Mouse (Mus musculus) cerebellum, postnatal 36 days (tissue): ENCODE measurements around the gene Car7.

Experiments
- DNase-seq, 2 experiments: peaks; one replicate each; pipeline ENCODE4 v3.0.0; 2021 to 2022; ENCODE audit warnings: mixed read lengths in 2 of 2

Gene Car7

GRCm38 (mm10) chr8:104533971-104534778 is at the start of gene Car7, which contains the start of gene Nae1:
Gene Car7, plus strand, starts transcription at chr8:104534689.
Gene Nae1, minus strand, starts transcription at chr8:104534637.
- DNase-seq = peak; percentile 95

DNA sequence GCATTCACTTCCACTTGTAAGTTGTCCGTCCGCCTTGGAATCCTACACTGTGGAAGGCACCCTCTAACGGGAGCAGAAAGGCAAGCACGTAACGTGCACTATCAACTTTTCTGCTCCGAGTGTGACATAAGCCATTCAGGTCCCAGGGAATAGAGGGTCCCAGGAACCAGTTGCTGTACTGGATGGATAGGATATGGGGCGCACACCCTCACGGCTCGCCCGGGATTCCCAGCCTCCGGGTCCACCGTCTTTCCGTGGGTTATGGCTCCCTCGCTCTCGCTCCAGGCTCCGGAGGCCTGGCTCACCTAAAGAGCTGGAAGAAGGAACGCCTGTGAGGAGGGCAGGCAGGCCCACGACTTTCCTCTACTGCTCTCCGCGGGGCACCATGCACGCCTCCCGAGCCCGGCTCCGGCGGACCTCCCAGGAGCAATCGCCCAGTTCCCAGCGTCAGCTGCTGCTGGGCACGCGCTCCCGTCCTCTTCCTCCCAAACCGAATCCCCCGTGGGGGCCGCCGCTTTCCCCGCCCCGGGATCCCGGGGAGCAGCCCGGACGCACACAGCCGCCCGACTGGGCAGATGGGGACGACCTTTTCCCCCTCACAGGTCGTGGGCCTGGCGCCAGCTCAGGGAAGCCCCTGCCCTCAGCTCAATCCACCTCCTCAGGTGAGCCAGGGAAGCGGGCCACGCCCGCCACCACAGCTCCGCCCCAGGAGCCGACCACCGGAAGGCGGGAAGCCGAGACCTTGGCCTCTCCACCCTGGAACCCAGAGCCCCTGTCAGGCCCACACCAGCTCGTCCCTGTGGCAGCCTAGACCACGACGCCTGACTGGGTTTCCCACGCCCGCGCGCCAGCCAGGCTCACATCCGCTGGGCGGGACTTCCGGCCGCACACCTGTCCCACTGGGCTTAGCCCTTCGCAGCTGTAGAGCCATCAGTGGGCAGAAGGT is 25.2 kb upstream of the Car7 start, which contains the start of gene Terb1:
TSS of gene Terb1 (minus strand) at position 850 of the 946 bp plus-strand sequence.
- peak; percentile 44 to 51 for DNase-seq

DNA sequence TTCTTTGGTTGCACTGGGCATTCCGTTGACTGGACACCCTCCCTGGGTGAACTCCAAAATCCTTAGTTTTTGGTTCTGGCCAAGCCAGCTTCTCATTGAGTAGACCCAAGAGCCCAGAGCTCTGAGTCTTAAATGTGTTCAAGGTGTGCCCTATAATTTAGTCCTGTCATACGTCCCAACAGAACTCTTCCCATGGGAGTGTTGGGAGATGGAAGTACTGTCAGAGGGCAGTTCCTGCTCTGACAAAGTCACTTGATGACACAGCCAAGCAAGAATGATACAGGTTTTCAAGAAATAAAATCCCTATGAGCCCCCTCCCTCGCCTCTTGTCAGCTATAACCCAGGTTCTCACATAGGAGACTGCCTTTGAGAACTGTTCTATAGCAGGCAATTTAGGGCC is 24.4 kb upstream of the Car7 start:
- DNase-seq = no peak

DNA sequence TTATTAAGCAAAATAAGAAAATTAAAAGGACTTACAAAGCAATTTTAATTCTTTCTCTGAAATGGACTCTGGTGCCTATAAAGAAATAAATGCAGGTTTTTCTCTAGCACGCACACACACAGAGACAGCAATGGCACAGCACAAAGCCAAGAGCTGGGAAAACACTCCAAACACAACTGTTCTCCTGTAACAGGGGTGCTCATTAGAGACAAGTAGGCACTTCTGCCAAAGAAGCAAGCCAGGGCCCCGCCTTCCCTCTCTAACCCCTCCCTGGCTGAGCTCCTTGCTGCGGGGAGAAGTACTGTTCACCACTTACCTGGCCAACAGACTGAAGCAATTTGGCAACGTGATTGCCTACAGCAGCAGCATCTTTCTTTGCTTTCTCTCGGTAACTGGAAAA is 16.6 kb upstream of the Car7 start:
- DNase-seq = peak in 1 of 2 experiments; percentile 19

DNA sequence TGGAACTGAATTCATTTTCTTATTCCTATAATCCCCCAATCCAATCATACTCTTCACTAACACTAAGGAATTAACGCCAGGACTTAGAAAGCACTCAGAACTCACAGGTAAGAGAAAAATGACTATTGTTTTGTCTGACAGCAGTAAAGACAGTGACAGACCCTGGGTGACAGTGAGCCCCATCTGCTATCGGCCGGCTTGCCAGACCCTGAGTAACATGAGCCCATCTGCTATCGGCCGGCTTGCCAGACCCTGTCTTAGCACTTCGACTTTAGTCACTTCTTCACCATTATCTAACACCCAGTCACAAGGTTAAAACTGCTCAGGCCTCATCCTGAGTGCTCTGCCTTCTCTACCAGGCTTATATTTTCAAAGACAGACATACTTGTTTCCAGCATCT is 4.8 kb upstream of the Car7 start:
- peak; percentile 81 to 85 for DNase-seq

DNA sequence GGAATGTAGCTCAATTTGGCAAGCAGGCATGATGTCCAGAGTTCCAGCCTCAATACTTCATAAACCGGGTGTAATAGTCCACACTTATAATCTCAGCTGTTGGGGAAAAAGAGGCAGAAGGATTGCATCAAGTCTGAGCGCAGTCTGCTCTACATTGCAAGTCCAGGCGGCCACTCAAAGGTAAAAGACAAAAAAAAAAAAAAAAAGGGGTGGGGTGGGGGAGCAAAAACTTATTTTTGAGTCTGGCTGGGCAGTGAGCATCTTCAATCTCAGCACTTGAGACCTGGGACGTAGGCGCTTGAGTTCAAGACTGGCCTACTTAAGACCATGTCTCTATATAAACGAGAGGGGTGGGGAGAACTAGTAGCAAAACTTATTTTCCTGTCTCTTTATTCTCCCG is 938 bp upstream of the Car7 start:
- DNase-seq = no peak

DNA sequence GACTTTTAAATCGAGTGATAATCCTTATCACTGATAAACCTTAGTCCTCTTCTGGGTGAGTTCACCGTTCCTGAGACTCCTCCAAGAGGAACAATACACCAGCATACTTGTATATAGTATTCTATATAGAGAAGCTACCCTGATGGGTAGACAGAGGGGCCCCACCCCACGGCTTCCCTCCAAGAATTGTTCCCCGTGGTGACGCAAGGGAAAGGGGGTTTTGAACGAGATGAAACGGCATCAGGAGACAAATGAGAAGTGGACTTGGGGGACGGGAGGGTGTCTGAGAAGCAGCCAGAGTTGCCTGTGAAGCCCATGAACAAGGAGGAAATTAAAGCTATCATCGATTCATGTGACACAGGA is 271 bp downstream of the Car7 start:
- DNase-seq = peak in 1 of 2 experiments; percentile 35

DNA sequence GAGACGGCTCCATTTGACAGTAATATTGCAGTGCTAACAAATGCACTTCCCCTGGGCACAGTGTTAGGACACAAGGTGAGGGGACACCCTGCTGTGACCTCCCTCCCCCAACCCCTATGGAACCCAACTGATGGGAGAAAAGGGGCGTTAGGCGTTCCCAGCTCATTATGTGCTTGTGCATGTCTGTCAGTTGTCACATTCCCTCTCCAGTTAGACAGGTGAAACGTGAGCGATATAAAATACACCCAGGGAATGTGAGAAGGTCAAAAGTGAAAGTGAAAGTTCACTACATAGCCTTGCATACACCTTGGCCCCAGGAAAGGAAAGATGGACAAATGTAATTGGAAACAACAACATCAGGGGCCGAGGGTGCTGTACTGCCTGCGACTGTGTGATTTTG is 889 bp downstream of the Car7 start:
- no peak for DNase-seq

DNA sequence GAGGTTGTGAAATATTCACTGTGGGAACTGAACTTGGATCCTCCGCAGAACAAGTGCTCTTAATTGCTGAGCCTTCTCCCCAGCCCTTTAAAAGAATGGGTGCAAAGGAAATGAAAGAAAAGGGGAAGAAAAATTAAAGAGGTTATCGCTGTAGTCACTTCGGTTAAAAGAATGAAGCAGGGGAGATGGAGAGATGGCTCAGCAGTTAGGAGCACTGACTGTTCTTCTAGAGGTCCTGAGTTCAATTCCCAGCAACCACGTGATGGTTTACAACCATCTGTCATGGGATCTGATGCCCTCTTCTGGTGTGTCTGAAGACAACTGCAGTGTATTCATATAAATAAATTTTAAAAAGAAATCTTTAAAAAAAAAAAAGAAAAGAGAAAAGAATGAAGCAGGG is 1.5 kb downstream of the Car7 start:
- DNase-seq = no peak

- DNase-seq = no peak
Observed at GRCm38 (mm10) chr8:104538896-104539295, 4.4 kb downstream of the Car7 start.

DNA sequence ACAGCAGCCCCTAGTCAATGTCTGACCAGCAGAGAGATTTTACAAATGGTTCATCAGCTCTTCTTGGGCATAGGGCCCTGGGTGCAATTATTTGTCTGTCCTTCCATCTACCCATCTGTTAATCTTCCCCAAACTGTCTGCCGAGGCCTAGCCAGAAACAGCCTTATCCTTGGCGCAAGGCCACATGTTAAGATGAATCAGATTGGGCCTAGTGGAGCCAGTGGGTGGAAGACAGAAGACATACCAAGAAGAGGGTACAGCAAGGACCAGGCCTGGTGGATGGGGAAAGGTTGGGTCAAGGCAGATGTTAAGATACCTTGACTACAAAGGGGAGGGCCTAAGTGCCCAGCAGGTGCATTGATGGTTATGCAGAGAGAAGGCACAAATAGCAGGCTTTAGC is 5.1 kb downstream of the Car7 start:
- peak in 1 of 2 experiments; percentile 19 for DNase-seq

- no peak for DNase-seq
Observed at GRCm38 (mm10) chr8:104540238-104540637, 5.7 kb downstream of the Car7 start.

DNA sequence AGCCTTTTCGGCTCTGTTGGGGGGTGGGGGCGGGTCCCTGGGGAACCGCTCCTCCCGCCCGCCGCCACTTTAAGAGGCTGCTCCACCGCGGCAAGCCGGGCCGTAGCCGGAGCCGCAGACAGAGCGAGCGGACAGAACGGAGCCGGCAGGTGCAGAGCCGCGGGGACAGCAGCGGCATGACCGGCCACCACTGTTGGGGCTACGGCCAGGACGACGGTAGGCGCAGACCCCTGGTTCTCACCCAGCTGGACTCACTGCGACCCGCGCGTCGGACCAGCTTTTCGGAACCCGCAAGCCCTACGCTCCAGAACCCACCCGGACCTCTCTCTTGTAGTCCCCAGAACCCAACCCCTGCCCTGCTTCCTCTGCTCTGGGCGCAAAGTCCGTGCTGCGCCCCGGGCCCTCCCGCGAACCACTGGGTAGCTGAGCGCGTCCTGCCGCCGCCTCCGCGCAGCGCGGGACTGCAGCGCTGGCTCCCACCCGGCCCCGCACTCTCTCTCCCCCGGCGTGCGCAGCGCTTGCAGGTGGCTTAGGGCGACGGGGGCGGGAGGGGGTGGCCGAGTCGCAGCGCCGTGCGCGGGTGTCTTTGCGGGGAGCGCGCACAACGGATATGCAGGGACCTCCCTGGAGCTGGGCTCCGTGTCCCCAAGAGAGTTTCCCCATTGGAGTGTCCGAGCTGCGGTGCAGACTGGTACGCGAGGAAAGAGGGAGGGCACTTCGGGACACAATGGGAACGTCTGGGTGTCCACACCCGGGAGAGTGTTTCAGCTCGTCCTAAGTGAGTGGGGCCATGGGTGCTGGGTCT is 6.4 kb downstream of the Car7 start:
- DNase-seq = peak; percentile 50 to 55

- no peak for DNase-seq
Observed at GRCm38 (mm10) chr8:104541515-104541880, 7.0 kb downstream of the Car7 start.

DNA sequence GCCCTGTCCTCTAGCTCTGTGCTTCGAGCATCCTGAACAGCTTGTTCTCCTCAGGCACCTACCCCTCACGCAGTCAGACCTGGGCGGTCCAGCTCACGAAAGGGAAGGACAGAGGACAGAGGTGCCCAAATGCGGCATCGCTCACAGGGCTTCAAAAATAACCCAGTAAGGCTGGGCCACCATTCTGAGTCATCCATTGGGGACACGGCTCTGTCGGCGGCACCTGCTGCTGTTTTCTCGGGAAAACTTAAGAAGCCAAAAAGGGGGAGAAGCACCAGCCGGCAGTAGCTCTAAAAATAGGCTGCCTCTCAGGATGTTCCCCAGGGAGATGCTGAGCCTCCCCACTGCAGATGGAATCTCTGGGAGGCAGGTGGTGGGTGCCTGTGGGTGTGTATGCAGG is 7.7 kb downstream of the Car7 start:
- peak; percentile 38 to 52 for DNase-seq

DNA sequence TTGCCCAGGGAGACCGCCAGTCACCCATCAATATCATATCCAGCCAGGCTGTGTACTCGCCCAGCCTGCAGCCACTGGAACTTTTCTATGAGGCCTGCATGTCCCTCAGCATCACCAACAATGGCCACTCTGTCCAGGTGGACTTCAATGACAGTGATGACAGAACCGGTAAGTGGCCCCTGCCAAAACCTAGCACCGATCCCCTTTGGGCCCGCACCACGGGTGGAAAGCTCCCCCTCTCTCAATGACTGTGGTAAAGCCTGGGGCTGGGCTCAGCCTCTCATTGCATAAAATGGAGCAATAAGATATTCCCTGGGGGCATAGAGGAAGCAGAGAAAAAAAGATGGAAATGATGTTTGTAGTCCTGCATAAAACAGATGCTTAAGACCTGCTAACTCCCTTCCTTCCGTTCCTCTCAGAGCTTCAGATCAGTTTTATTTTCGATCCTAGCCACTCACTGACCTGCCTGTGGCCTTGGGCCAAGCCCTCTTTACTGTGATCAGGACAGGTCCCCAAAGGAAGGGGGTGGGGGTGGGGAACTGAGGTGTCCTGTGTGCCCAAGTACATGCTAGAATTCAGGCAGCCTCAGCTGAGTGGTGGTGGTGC is 9.1 kb downstream of the Car7 start:
- DNase-seq = no peak

DNA sequence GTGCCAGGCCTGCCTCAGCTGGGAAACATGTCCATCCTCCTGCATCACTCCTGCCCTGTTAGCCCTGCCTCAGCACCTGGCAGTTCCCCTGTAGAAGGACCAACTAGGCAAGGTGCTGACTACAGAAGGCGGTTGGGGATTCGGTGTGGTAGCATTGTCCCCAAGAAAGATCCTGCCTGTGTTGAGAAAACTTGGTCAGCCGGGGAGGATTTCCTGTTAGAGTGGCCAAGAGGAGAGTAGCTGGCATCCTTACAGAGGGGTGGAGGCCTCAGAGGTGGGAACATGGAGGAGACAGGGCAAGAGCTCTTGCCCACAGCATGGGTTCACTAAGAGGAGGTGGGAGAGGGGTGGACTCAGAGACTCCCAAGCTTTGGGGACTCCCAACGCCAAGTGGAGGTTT is 20.7 kb downstream of the Car7 start:
- DNase-seq = no peak

DNA sequence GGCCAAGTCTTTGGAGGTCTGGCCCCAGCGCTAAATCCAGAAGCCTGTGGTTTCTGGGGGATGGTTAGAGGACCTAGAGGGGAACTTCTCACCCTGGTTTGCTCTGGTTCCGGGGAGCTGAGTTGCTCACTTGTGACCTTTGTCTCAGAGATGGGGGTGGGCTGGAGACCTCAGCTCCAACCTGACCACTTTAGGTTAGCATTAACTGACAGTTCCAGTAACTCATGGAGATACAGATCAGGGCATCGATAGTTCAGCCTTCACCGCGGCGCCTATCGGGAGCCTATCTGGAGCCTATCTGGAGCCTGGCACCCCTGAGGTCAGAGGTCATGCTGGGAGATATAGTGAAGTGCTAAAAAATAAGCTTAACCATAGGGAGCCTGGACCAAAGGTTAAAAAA is 22.7 kb downstream of the Car7 start:
- DNase-seq = no peak

DNA sequence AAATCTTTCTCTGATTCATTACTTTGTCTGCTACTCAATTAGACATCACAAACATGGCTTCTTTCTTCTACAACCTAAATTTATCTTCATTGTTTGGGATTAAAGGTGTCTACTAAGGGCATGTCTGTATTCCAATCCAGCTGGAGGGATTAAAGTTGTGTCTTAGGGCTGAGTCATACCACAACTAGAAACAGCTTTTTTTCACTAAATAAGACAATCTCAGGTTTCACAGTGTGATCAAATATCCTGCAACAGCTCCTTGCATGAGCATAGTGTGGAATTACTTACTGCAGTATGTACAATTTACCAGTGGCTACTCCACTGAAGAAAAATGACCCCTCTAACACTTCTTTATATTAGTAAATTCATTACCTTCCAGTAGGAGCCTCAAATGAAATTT is 26.2 kb downstream of the Car7 start:
- DNase-seq = no peak

DNA sequence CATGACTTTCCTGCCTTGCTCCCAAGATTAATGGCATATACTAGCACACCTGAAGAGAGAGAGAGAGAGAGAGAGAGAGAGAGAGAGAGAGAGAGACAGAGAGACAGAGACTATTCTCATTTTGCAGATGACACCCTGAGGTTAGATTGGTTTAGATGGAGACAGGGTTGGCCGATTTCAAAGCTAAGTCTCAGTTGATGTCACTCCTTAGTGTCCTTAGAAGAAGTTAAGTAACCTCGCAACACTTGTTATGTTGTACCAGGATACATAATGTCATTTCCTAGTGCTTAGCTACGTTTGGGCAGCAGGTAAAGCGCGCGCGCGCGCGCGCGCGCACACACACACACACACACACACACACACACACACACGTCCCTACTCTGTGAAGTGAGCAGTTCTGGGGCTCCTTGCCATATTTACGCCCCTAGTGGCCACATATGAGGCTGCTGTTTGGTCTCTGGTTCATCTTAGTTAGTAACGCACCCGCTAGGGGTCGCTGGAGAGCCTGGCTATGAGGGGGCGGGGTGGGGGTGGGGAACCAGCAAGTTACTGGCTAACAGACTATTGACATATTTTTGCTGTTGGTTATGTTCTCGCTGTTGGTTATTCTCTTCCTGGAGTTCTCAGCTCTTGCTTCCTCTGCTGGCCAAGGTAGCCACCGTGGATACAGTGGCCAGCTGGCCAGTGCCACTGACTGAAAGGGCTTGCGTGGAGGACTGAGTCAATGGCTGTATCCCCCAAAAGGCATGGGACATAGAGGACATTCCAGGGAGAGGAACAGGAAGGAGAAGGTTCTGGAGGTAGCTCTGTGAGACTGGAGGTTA is 30.4 kb downstream of the Car7 start:
- DNase-seq = peak; percentile 90

DNA sequence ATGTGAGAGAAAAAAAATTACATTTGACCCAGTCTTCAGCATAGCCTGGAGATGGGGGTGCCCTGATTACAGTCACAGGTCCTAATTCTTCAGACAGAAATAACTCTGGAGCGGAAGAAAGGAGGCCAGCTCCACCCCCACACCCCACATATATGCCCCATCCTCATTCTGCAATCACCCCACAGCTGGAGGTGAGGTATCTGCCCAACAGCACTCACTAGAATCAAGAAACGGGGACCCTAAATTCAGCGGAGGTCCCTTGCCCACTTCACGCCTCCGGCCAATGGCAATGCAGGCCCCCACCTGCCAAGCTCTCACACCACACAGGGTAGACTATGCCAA is 30.9 kb downstream of the Car7 start:
- DNase-seq = no peak

- DNase-seq = no peak
Observed at GRCm38 (mm10) chr8:104569559-104569958, 35.1 kb downstream of the Car7 start.
